Mouse (Mus musculus) kidney, postnatal 0 days (tissue): ENCODE measurements at regions not wholly inside any gene's neighbourhood (a gene's known extent, or its start where the extent isn't known, plus 50 kb on each side); places are given as distances from the start of the nearest gene placed in this dataset.

ENCODE experiments used
- ATAC-seq: fragments of 200-750 bp; cut with Nextera tagmentation; replicated peaks from 2 replicates; pipeline ENCODE4 v1.8.0; 2017; ENCODE audit warnings: low read depth, moderate number of reproducible peaks, moderate TSS enrichment, moderate library complexity; ENCODE audit not compliant: low FRiP score
- DNase-seq: peaks from one replicate; pipeline ENCODE4 v3.0.0-alpha.2; 2016; ENCODE audit warnings: low spot score
- H3K27ac ChIP-seq: fragments of 300-500 bp; sonication (generic); 2 replicates; pipeline ENCODE4 v1.5.1; 2014; ENCODE audit warnings: mild to moderate bottlenecking
- H3K27me3 ChIP-seq: fragments of 300-500 bp; sonication (generic); 2 replicates; pipeline ENCODE4 v1.6.1; 2014; ENCODE audit warnings: low read length, mixed read lengths; ENCODE audit not compliant: insufficient read depth
- H3K36me3 ChIP-seq: fragments of 300-500 bp; sonication (generic); 2 replicates; pipeline ENCODE4 v1.6.1; 2014; ENCODE audit warnings: low read length, mixed read lengths; ENCODE audit not compliant: insufficient read depth
- H3K4me1 ChIP-seq: fragments of 300-500 bp; sonication (generic); replicated peaks from 2 replicates; pipeline ENCODE4 v1.6.1; 2014; ENCODE audit warnings: antibody characterized with exemption, low read length, mixed read lengths; ENCODE audit not compliant: insufficient read depth
- H3K4me2 ChIP-seq: fragments of 300-500 bp; sonication (generic); 2 replicates; pipeline ENCODE4 v1.6.1; 2014; ENCODE audit warnings: mild to moderate bottlenecking, low read length, moderate library complexity, mixed read lengths
- H3K4me3 ChIP-seq: fragments of 300-500 bp; sonication (generic); replicated peaks from 2 replicates; pipeline ENCODE4 v1.5.1; 2014; ENCODE audit warnings: low read depth, low read length
- H3K9ac ChIP-seq: fragments of 300-500 bp; sonication (generic); 2 replicates; pipeline ENCODE4 v1.6.1; 2014; ENCODE audit warnings: low read depth, low read length
- H3K9me3 ChIP-seq: fragments of 300-500 bp; sonication (generic); replicated peaks from 2 replicates; pipeline ENCODE4 v1.6.1; 2016; ENCODE audit warnings: low read length, inconsistent platforms, mixed read lengths
- CTCF ChIP-seq: IDR thresholded peaks from 2 replicates; pipeline ENCODE4 v1.5.1; 2016; ENCODE audit warnings: antibody characterized with exemption, low read depth, mild to moderate bottlenecking, moderate library complexity
- WGBS: fragments of 180-500 bp; shearing (Covaris S2); extraction: QIAGEN DNeasy Blood & Tissue Kit; methylation state at CpG from one replicate; pipeline ENCODE4 v1.1.7; 2014; 5-methylcytosine and 5-hydroxymethylcytosine counted together

- Histone ChIP-seq H3K4me2 (no peak overlapping the region), H3K4me3 (no peak overlapping the region), H3K36me3 (no peaks in the 10 kb centered on the region), H3K9me3 (no peaks in the 10 kb centered on the region), H3K9ac (no peak overlapping the region), H3K27me3 (no peaks in the 10 kb centered on the region), H3K4me1 (no peaks in the 10 kb centered on the region), H3K27ac (no peak overlapping the region)
- no peak for TF ChIP-seq CTCF
- no peak for ATAC-seq
- peak; percentile 10 for DNase-seq
Measured at GRCm38 (mm10) chr5:54225031-54225430, 226.7 kb downstream of the Stim2 start.

- ATAC-seq, result no peak
Measured at GRCm38 (mm10) chr5:54234580-54234979, 236.3 kb downstream of the Stim2 start.

GRCm38 (mm10) chr5:54235226-54235625, 236.9 kb downstream of the Stim2 start:
- Histone ChIP-seq H3K36me3 (no peaks in the 10 kb centered on the region), H3K4me1 (no peaks in the 10 kb centered on the region), H3K9ac (no peak overlapping the region), H3K9me3 (no peaks in the 10 kb centered on the region), H3K27me3 (no peaks in the 10 kb centered on the region), H3K27ac (no peak overlapping the region), H3K4me2 (no peak overlapping the region), H3K4me3 (no peak overlapping the region)
- DNase-seq, result no peak
- TF ChIP-seq CTCF, result no peak
- WGBS, result 56% methylated on average over 6 of the region's 6 CpGs
- no peak for ATAC-seq

More at GRCm38 (mm10) chr5:54234580-54234979, 236.3 kb downstream of the Stim2 start:
- no peaks in the 10 kb centered on the region for H3K4me1 ChIP-seq
- no peak for DNase-seq
- no peak overlapping the region for H3K4me3 ChIP-seq
- TF ChIP-seq CTCF, result no peak
- WGBS, result 56% methylated on average over 1 of the region's 1 CpGs
- no peaks in the 10 kb centered on the region for H3K36me3 ChIP-seq
- no peak overlapping the region for H3K9ac ChIP-seq
- H3K9me3 ChIP-seq, result no peaks in the 10 kb centered on the region
- H3K27ac ChIP-seq, result no peak overlapping the region
- no peaks in the 10 kb centered on the region for H3K27me3 ChIP-seq
- no peak overlapping the region for H3K4me2 ChIP-seq

- H3K4me1 ChIP-seq, result no peaks in the 10 kb centered on the region
- WGBS, result 85% methylated on average over 2 of the region's 2 CpGs
- no peak for DNase-seq
Measured at GRCm38 (mm10) chr5:54237226-54237625, 238.9 kb downstream of the Stim2 start.

GRCm38 (mm10) chr5:54238646-54239167, 240.4 kb downstream of the Stim2 start:
- Histone ChIP-seq H3K4me3 (no peak overlapping the region), H3K4me2 (no peak overlapping the region), H3K27me3 (no peaks in the 10 kb centered on the region), H3K9ac (no peak overlapping the region), H3K27ac (no peak overlapping the region), H3K36me3 (no peaks in the 10 kb centered on the region), H3K9me3 (no peaks in the 10 kb centered on the region), H3K4me1 (no peaks in the 10 kb centered on the region)
- no peak for TF ChIP-seq CTCF
- WGBS, result 72% methylated on average over 3 of the region's 3 CpGs
- DNase-seq (no peak), ATAC-seq (no peak)

More at GRCm38 (mm10) chr5:54237226-54237625, 238.9 kb downstream of the Stim2 start:
- Histone ChIP-seq H3K27me3 (no peaks in the 10 kb centered on the region), H3K4me3 (no peak overlapping the region), H3K4me2 (no peak overlapping the region), H3K9me3 (no peaks in the 10 kb centered on the region), H3K9ac (no peak overlapping the region), H3K27ac (no peak overlapping the region), H3K36me3 (no peaks in the 10 kb centered on the region)
- no peak for ATAC-seq
- no peak for TF ChIP-seq CTCF

- Histone ChIP-seq H3K27me3 (no peaks in the 10 kb centered on the region), H3K4me1 (no peaks in the 10 kb centered on the region), H3K9ac (no peak overlapping the region), H3K4me3 (no peak overlapping the region), H3K27ac (no peak overlapping the region), H3K4me2 (no peak overlapping the region), H3K9me3 (no peaks in the 10 kb centered on the region), H3K36me3 (no peaks in the 10 kb centered on the region)
- no peak for TF ChIP-seq CTCF
- ATAC-seq, result no peak
- no peak for DNase-seq
- 86% methylated on average over 3 of the region's 3 CpGs for WGBS
Measured at GRCm38 (mm10) chr5:54239586-54239985, 241.3 kb downstream of the Stim2 start.
